Mouse (Mus musculus) heart, embryonic 15.5 days (tissue): Measurements from ENCODE around the gene Dctd. TPM values are rescaled to one million over a fixed set of nuclear protein-coding genes. Genes with fewer than 3 reads are reported as not detected.

Experiments used
- ATAC-seq: fragments of 200-750 bp; cut with Nextera tagmentation; replicated peaks from 2 replicates; pipeline ENCODE4 v1.8.0; 2017; ENCODE audit warnings: low read depth, moderate TSS enrichment; ENCODE audit not compliant: insufficient number of reproducible peaks, insufficient read depth, low FRiP score
- H3K27ac ChIP-seq: fragments of 300-500 bp; sonication (generic); 2 replicates; pipeline ENCODE4 v1.5.1; 2015; ENCODE audit warnings: mild to moderate bottlenecking, inconsistent platforms
- H3K27me3 ChIP-seq: fragments of 300-500 bp; sonication (generic); 2 replicates; pipeline ENCODE4 v1.6.1; 2015; ENCODE audit warnings: inconsistent platforms
- H3K36me3 ChIP-seq: fragments of 300-500 bp; sonication (generic); 2 replicates; pipeline ENCODE4 v1.6.1; 2015; ENCODE audit warnings: mild to moderate bottlenecking, inconsistent platforms
- H3K4me1 ChIP-seq: fragments of 300-500 bp; sonication (generic); replicated peaks from 2 replicates; pipeline ENCODE4 v1.6.1; 2015; ENCODE audit warnings: inconsistent platforms
- H3K4me2 ChIP-seq: fragments of 300-500 bp; sonication (generic); 2 replicates; pipeline ENCODE4 v1.6.1; 2015; ENCODE audit warnings: inconsistent platforms, mild to moderate bottlenecking, moderate library complexity
- H3K4me3 ChIP-seq: fragments of 300-500 bp; sonication (generic); 2 replicates; pipeline ENCODE4 v1.5.1; 2015; ENCODE audit warnings: mild to moderate bottlenecking, inconsistent platforms
- H3K9ac ChIP-seq: fragments of 300-500 bp; sonication (generic); 2 replicates; pipeline ENCODE4 v1.6.1; 2015; ENCODE audit warnings: mild to moderate bottlenecking, inconsistent platforms
- H3K9me3 ChIP-seq: fragments of 300-500 bp; sonication (generic); replicated peaks from 2 replicates; pipeline ENCODE4 v1.6.1; 2016; ENCODE audit warnings: inconsistent platforms
- WGBS: fragments of 180-500 bp; shearing (Covaris S2); methylation state at CpG from one replicate; pipeline ENCODE4 v1.1.7; 2015; ENCODE audit warnings: mixed read lengths; 5-methylcytosine and 5-hydroxymethylcytosine counted together
- polyA plus RNA-seq: library from polyadenylated mRNA; unstranded; fragments of >200 nt; fragmentation: Nextera tagmentation; extraction: Ambion mirVana; gene quantifications from 2 replicates; pipeline ENCODE4 v1.2.1, GENCODE M21; 2015

The Dctd gene
- polyA plus RNA-seq, 1 experiment from 2014 or later = 21.0 TPM

DNA sequence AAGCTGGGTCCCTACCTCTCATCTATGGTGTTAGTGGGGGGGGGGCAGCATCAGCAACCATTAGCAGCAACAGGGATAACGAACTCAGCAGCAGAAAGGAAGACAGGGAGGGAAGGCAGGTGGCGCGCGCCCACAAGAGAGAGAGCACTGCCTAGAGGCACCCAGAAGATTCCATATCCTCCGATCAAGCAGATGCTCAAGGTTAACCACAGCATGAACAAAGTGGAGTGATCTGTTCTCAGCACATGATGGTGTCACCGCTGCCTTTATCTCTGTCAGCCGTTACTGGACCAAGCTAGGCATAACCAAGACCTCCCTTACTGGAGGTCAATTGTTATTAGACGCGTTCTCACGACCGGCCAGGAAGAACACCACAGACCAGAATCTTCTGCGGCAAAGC is 89.7 kb downstream of the Dctd start:
- Histone ChIP-seq H3K36me3 (no peaks in the 10 kb centered on the region), H3K4me1 (no peaks in the 10 kb centered on the region), H3K9me3 (no peaks in the 10 kb centered on the region), H3K27me3 (no peaks in the 10 kb centered on the region), H3K27ac (no peak overlapping the region), H3K4me2 (no peak overlapping the region), H3K4me3 (no peak overlapping the region), H3K9ac (no peak overlapping the region)
- WGBS = 93% methylated on average over 12 of the region's 12 CpGs
- no peak for ATAC-seq

DNA sequence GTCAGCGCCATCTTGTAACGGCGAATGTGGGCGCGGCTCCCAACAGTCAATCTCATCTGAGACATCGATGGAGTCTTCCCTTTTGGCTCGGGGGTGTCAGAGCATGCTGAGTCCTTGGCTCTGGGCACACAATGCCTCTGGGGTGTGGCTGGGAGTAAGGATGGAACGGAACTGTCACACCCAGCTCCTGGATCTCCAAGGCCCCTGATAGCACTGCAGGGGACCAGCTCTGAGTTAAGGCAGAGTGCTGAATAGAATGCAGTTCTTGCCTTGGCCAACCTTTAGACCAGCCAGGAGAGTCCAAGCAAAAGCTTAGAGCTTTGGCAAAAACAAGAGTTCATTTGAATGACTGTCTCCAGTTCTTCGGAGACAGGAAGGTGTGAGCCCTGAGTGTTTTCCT is 97.1 kb downstream of the Dctd start:
- no peak overlapping the region for H3K4me2 ChIP-seq
- H3K36me3 ChIP-seq = no peaks in the 10 kb centered on the region
- H3K9me3 ChIP-seq = no peaks in the 10 kb centered on the region
- ATAC-seq = no peak
- H3K27me3 ChIP-seq = no peaks in the 10 kb centered on the region
- H3K4me1 ChIP-seq = no peaks in the 10 kb centered on the region
- H3K4me3 ChIP-seq = no peak overlapping the region
- no peak overlapping the region for H3K27ac ChIP-seq
- 92% methylated on average over 9 of the region's 9 CpGs for WGBS
- no peak overlapping the region for H3K9ac ChIP-seq

DNA sequence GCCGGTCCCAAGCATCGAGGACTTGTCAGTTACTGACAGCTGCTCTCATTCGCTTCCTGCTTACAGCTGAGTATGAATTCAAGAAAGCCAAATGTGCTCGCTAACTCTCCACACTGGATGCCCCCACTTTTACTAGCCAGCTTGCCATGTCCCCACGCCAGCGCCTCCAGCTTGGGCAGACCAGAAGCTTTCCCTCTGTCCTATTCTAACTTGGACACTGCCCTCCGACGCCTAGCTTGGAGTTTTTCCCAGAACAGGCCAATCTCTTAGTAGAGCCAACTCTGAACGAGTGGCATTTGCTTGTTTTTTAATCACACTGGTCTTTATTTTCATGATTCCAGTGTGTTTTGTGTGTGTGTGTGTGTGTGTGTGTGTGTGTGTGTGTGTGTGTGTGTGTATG is 100.3 kb downstream of the Dctd start:
- Histone ChIP-seq H3K4me1 (no peaks in the 10 kb centered on the region), H3K27me3 (no peaks in the 10 kb centered on the region), H3K27ac (no peak overlapping the region), H3K9me3 (no peaks in the 10 kb centered on the region), H3K9ac (no peak overlapping the region), H3K36me3 (no peaks in the 10 kb centered on the region), H3K4me3 (no peak overlapping the region), H3K4me2 (no peak overlapping the region)
- ATAC-seq = no peak
- 86% methylated on average over 9 of the region's 9 CpGs for WGBS

DNA sequence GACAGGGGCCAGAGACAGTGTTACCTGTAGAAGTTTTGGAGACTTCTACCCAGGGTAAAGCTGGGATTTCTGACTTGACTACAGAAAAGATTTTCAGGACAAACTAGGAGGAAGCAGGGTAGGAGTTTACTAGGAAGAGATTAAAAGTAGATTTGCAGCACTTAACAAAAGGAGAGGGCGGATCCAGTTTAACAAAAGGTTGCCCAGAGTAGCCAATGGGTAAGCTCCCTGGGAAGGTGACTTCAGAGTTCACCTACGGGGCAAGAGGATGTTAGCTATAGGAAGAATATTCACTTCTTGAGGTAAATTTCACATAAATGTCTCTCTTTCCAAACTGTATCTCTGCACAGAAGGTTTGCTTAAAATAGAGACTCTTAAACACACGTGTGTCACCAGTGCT is 103.7 kb downstream of the Dctd start:
- no peak overlapping the region for H3K9ac ChIP-seq
- H3K4me1 ChIP-seq = no peaks in the 10 kb centered on the region
- no peaks in the 10 kb centered on the region for H3K9me3 ChIP-seq
- H3K4me2 ChIP-seq = no peak overlapping the region
- no peak overlapping the region for H3K4me3 ChIP-seq
- no peak for ATAC-seq
- no peaks in the 10 kb centered on the region for H3K27me3 ChIP-seq
- H3K36me3 ChIP-seq = no peaks in the 10 kb centered on the region
- WGBS = 61% methylated on average over 3 of the region's 3 CpGs
- no peak overlapping the region for H3K27ac ChIP-seq

Other genes starting within 250 kb of the Dctd start
- gene Wwc2, start 108.2 kb upstream of the Dctd start, polyA plus RNA-seq = 11.7 and 12.3 TPM in 2 replicates